Mouse (Mus musculus): Measurements from ENCODE around the gene Chn1.

- TF ChIP-seq CTCF (IDR thresholded peaks at IDR 0.05; ENCODE audit: extremely low read depth, insufficient read length, insufficient replicate concordance, low read depth, low read length) (no peak), POLR2A (IDR thresholded peaks at IDR 0.05; ENCODE audit: low read depth, low read length) (no peak)
Observed at GRCm38 (mm10) chr2:73772945-73773344, 2.2 kb downstream of the Chn1 start.
